Mouse (Mus musculus) lung, postnatal 0 days (tissue): ENCODE results near the gene Hoxa13. TPM values are rescaled to one million over a fixed set of nuclear protein-coding genes. Genes with fewer than 3 reads are reported as not detected.

Source experiments
- ATAC-seq: fragments of 200-750 bp; cut with Nextera tagmentation; 2 replicates; pipeline ENCODE4 v1.8.0; 2017; ENCODE audit warnings: moderate library complexity
- DNase-seq: peaks from one replicate; pipeline ENCODE4 v3.0.0-alpha.2; 2016; ENCODE audit warnings: low spot score
- H3K27ac ChIP-seq: fragments of 300-500 bp; sonication (generic); 2 replicates; pipeline ENCODE4 v1.5.1; 2014; ENCODE audit warnings: antibody characterized with exemption, mild to moderate bottlenecking, low read length, mixed read lengths
- H3K27me3 ChIP-seq: fragments of 300-500 bp; sonication (generic); replicated peaks from 2 replicates; pipeline ENCODE4 v1.6.1; 2014; ENCODE audit warnings: low read length, mixed read lengths; ENCODE audit not compliant: insufficient read depth
- H3K36me3 ChIP-seq: fragments of 300-500 bp; sonication (generic); 2 replicates; pipeline ENCODE4 v1.6.1; 2014; ENCODE audit warnings: low read length, mixed read lengths; ENCODE audit not compliant: insufficient read depth
- H3K4me1 ChIP-seq: fragments of 300-500 bp; sonication (generic); 2 replicates; pipeline ENCODE4 v1.6.1; 2014; ENCODE audit warnings: antibody characterized with exemption, low read depth, low read length, mixed read lengths; ENCODE audit not compliant: insufficient read depth
- H3K4me2 ChIP-seq: fragments of 300-500 bp; sonication (generic); replicated peaks from 2 replicates; pipeline ENCODE4 v1.6.1; 2014; ENCODE audit warnings: low read depth, mild to moderate bottlenecking, low read length, moderate library complexity, mixed read lengths
- H3K4me3 ChIP-seq: fragments of 300-500 bp; sonication (generic); 2 replicates; pipeline ENCODE4 v1.5.1; 2014; ENCODE audit warnings: low read depth, low read length
- H3K9ac ChIP-seq: fragments of 300-500 bp; sonication (generic); replicated peaks from 2 replicates; pipeline ENCODE4 v1.6.1; 2014; ENCODE audit warnings: low read depth, mild to moderate bottlenecking
- H3K9me3 ChIP-seq: fragments of 300-500 bp; sonication (generic); 2 replicates; pipeline ENCODE4 v1.6.1; 2016; ENCODE audit warnings: low read length, mixed read lengths
- CTCF ChIP-seq: IDR thresholded peaks from 2 replicates; pipeline ENCODE4 v1.5.1; 2016; ENCODE audit warnings: antibody characterized with exemption, mild to moderate bottlenecking
- EP300 ChIP-seq: IDR thresholded peaks from 2 replicates; pipeline ENCODE4 v1.6.1; 2016; ENCODE audit warnings: antibody characterized with exemption, mild to moderate bottlenecking, control low read depth
- WGBS: fragments of 180-500 bp; shearing (Covaris S2); extraction: QIAGEN DNeasy Blood & Tissue Kit; methylation state at CpG from one replicate; pipeline ENCODE4 v1.1.7; 2014; 5-methylcytosine and 5-hydroxymethylcytosine counted together
- polyA plus RNA-seq: library from polyadenylated mRNA; unstranded; fragments of >200 nt; fragmentation: Nextera tagmentation; extraction: Ambion mirVana; gene quantifications from 2 replicates; pipeline ENCODE4 v1.2.1, GENCODE M21; 2015

Hoxa13 gene
- polyA plus RNA-seq, 1 experiment from 2014 or later, result not detected

- no peak for DNase-seq
- 2% methylated on average over 44 of the region's 44 CpGs for WGBS
- TF ChIP-seq CTCF (peak; percentile 11), EP300 (no peak)
- no peak overlapping the region for H3K9ac ChIP-seq
- no peak overlapping the region for H3K27ac ChIP-seq
- H3K27me3 ChIP-seq, result peaks cover 83% of the 10 kb centered on the region
- no peak overlapping the region for H3K4me2 ChIP-seq
- ATAC-seq, result no peak
- H3K4me1 ChIP-seq, result no peaks in the 10 kb centered on the region
- H3K9me3 ChIP-seq, result no peaks in the 10 kb centered on the region
- H3K36me3 ChIP-seq, result no peaks in the 10 kb centered on the region
- no peak overlapping the region for H3K4me3 ChIP-seq
Observed at GRCm38 (mm10) chr6:52229558-52230416, 30.9 kb downstream of the Hoxa13 start.

DNA sequence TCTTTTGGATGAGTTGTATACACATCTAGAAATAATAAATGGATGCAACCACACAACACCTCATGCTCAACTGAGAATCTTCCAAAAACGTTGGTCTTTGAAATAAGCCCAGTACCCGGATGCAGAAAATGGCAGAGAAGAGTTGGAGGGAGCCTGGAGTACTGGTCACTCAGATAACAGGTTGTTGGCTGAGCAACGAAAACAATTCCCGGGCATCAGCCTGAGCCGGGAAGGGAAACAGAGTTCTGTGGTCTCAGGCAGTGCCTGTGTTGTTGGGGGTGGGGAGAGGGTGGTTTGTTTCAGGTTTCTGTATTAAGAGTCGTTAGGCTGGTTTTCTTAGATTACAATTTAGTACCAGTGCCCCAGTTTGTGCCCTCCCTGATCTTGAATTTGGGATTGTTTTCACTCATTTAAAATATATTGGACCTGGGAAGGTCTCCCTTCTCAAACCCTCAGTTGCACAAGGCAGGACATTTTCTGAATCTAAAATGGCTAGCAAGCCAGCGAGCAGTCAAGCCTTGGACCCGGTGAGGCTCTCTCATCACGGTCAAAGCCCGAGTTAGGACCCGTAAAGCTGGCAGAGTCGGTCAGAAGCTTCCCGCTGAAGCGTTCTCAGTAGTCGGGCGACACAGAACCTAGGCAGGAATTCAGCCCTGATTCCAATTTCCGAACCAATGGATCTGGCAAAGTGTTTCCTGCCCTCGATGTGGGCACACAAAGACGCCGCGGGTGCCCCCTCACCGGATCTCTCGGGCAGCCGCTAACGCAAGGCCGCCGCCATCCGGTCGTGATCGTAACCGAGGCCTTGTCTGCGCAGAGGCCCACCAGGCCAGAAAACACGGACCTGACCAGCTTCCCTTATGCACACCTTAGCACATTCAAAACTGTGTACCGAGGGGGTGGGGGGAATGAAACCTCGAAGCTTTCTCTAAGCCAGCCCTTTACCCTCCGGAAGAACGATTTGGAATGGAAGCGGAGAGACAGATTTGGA is 31.9 kb downstream of the Hoxa13 start:
- H3K4me1 ChIP-seq, result no peaks in the 10 kb centered on the region
- H3K27me3 ChIP-seq, result peaks cover 83% of the 10 kb centered on the region
- no peak overlapping the region for H3K4me3 ChIP-seq
- TF ChIP-seq EP300, result no peak
- no peak for TF ChIP-seq CTCF
- DNase-seq (no peak), ATAC-seq (no peak)
- H3K9ac ChIP-seq, result no peak overlapping the region
- H3K4me2 ChIP-seq, result no peak overlapping the region
- no peaks in the 10 kb centered on the region for H3K36me3 ChIP-seq
- no peaks in the 10 kb centered on the region for H3K9me3 ChIP-seq
- 3% methylated on average over 38 of the region's 38 CpGs for WGBS
- H3K27ac ChIP-seq, result no peak overlapping the region

DNA sequence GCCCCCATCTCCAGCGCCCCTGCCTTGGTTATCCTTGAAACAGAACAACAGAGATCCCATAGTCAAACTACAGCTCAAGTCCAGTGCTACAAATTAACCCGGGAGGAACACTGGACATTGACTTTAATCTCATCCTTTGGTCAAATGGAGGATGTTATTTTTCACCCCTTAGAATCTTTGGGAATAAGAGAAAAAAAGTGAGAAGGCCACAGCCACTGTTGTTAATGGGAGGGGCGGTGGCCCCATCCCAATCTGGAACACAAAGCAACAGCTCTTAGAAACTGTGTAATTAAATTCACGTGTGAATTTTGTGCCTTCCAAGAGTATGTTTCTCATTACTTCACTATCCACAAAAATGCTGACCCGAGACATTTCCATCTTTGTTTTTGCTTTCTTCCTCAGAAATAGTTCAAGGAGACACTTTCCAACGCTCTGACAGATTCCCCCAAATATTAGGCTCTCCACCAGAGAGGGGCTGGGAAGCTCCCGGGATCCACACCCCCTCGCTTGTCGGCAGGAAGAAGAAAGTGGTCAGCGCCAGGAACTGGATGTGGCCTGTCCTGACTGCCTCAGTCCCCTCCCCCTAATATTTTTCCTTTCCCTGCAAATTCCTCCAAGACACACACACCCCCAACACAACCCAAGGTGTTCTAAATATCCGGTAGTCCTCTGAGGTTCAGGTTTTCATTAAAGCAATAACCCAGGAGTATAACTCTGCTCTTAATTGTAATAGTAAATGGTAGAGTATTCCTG is 33.0 kb downstream of the Hoxa13 start:
- Histone ChIP-seq H3K4me3 (no peak overlapping the region), H3K27me3 (peaks cover 83% of the 10 kb centered on the region), H3K36me3 (no peaks in the 10 kb centered on the region), H3K9ac (no peak overlapping the region), H3K9me3 (no peaks in the 10 kb centered on the region), H3K4me1 (no peaks in the 10 kb centered on the region), H3K27ac (no peak overlapping the region), H3K4me2 (no peak overlapping the region)
- TF ChIP-seq EP300, result no peak
- no peak for TF ChIP-seq CTCF
- DNase-seq (no peak), ATAC-seq (no peak)
- 5% methylated on average over 11 of the region's 11 CpGs for WGBS

GRCm38 (mm10) chr6:52226569-52227257 is 34.0 kb downstream of the Hoxa13 start:
- no peaks in the 10 kb centered on the region for H3K9me3 ChIP-seq
- TF ChIP-seq EP300, result no peak
- no peak for TF ChIP-seq CTCF
- no peak overlapping the region; the same call in 1 of the 2 replicates for H3K4me3 ChIP-seq
- ATAC-seq (no peak), DNase-seq (no peak)
- peaks cover 83% of the 10 kb centered on the region for H3K27me3 ChIP-seq
- H3K4me1 ChIP-seq, result no peaks in the 10 kb centered on the region
- no peaks in the 10 kb centered on the region for H3K36me3 ChIP-seq
- H3K27ac ChIP-seq, result no peak overlapping the region
- no peak overlapping the region for H3K4me2 ChIP-seq
- WGBS, result 4% methylated on average over 26 of the region's 26 CpGs
- H3K9ac ChIP-seq, result no peak overlapping the region

DNA sequence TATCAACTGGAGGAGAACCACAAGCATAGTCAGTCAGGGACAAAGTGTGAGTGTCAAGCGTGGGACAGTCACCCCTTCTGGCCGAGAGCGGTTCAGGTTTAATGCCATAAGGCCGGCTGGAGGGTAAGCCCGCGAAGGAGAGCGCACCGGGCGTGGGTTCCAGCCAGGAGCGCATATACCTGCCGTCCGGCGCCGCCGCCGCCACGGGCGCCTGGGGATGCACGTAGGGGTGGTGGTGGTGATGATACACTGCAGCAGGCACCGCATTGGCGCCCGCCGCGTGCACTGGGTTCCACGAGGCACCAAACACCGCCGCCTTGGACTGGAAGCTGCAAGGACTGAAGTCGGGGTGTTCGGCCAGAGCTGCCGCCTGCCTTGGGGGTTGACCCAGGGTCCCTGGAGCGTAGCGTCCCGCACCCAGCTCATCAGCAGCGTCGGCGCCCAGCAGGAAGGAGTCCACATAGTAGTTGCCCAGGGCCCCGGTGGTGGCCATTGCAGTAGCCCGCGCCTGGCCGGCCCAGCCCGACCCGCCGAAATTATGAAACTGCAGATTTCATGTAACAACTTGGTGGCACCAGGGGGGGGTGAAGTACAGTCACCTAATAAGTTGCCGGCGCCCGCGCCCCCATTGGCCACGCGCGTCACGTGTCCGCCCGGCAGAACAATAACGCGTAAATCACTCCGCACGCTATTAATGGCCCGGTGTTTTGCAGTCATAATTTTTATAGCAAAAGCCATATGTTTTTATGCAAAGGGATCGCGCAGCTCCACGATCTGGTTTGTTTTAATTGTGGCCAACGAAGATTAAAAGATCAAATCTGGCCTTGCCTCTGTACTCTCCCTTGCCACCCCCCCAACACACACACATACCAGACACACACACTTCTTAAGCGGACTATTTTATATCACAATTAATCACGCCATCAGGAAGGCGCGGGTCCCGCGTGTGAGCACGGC is 34.8 kb downstream of the Hoxa13 start:
- WGBS, result 4% methylated on average over 64 of the region's 69 CpGs
- Histone ChIP-seq H3K27ac (no peak overlapping the region), H3K9me3 (no peaks in the 10 kb centered on the region), H3K27me3 (peaks cover 84% of the 10 kb centered on the region), H3K9ac (no peak overlapping the region), H3K4me3 (no peak overlapping the region; the same call in 1 of the 2 replicates), H3K4me1 (no peaks in the 10 kb centered on the region), H3K4me2 (0 out of 2 replicates have a peak overlapping the region, but pooled peaks have one; percentile 5), H3K36me3 (no peaks in the 10 kb centered on the region)
- DNase-seq (no peak), ATAC-seq (no peak)
- TF ChIP-seq EP300 (no peak), CTCF (no peak)
